Mouse (Mus musculus): Measurements from ENCODE around the gene Uevld. TPM values are rescaled to one million over a fixed set of nuclear protein-coding genes. Genes with fewer than 3 reads are reported as not detected.

Uevld gene
- polyA plus RNA-seq, 1 experiment from 2014 or later = 5.3 TPM

Other genes starting within 250 kb of the Uevld start
- 17.2 and 20.3 TPM in 2 replicates for gene Saal1, start 247.8 kb downstream of the Uevld start, polyA plus RNA-seq (2015; fragmentation: Nextera tagmentation; extraction: Ambion mirVana)
- 1.1 and 1.2 TPM in 2 replicates for gene Saa3, start 242.8 kb downstream of the Uevld start, polyA plus RNA-seq (2015; fragmentation: Nextera tagmentation; extraction: Ambion mirVana)
- 2.7 and 3.6 TPM in 2 replicates for gene Saa4, start 225.9 kb downstream of the Uevld start, polyA plus RNA-seq (2015; fragmentation: Nextera tagmentation; extraction: Ambion mirVana)
- 0.23 TPM in 1 of 2 replicates, not detected in the other for gene Saa1, start 215.5 kb downstream of the Uevld start, polyA plus RNA-seq (2015; fragmentation: Nextera tagmentation; extraction: Ambion mirVana)
- not detected in 2 replicates for gene Saa2, start 206.7 kb downstream of the Uevld start, polyA plus RNA-seq (2015; fragmentation: Nextera tagmentation; extraction: Ambion mirVana)
- 5.8 and 8.2 TPM in 2 replicates for gene Hps5, start 162.5 kb downstream of the Uevld start, polyA plus RNA-seq (2015; fragmentation: Nextera tagmentation; extraction: Ambion mirVana)
- 42.2 and 53.1 TPM in 2 replicates for gene Gtf2h1, start 162.4 kb downstream of the Uevld start, polyA plus RNA-seq (2015; fragmentation: Nextera tagmentation; extraction: Ambion mirVana)
- 1,268 and 1,277 TPM in 2 replicates for gene Ldha, start 117.1 kb downstream of the Uevld start, polyA plus RNA-seq (2015; fragmentation: Nextera tagmentation; extraction: Ambion mirVana)
- gene Ldhc, start 97.3 kb downstream of the Uevld start, polyA plus RNA-seq (2015; fragmentation: Nextera tagmentation; extraction: Ambion mirVana) = 0.19 and 0.55 TPM in 2 replicates
- 63.2 and 78.5 TPM in 2 replicates for gene Tsg101, start 38.6 kb downstream of the Uevld start, polyA plus RNA-seq (2015; fragmentation: Nextera tagmentation; extraction: Ambion mirVana)
- not detected in 2 replicates for gene Gm9999, start 25.1 kb upstream of the Uevld start, polyA plus RNA-seq (2015; fragmentation: Nextera tagmentation; extraction: Ambion mirVana)
- gene Spty2d1, start 49.9 kb upstream of the Uevld start, polyA plus RNA-seq (2015; fragmentation: Nextera tagmentation; extraction: Ambion mirVana) = 10.6 and 13.1 TPM in 2 replicates
- 23.8 and 23.9 TPM in 2 replicates for gene Tmem86a, start 92.1 kb upstream of the Uevld start, polyA plus RNA-seq (2015; fragmentation: Nextera tagmentation; extraction: Ambion mirVana)
- gene Ptpn5, start 175.2 kb upstream of the Uevld start, polyA plus RNA-seq (2015; fragmentation: Nextera tagmentation; extraction: Ambion mirVana) = 0.05 and 0.10 TPM in 2 replicates
- gene Mrgpra6, start 246.4 kb upstream of the Uevld start, polyA plus RNA-seq (2015; fragmentation: Nextera tagmentation; extraction: Ambion mirVana) = not detected in 2 replicates

All from liver, embryonic 13.5 days (tissue).